Mouse (Mus musculus) kidney, adult 2 months (tissue): Measurements from ENCODE around the gene Clstn1.

Source experiments
- CTCF ChIP-seq: fragments of 200-500 bp; conservative IDR thresholded peaks from 2 replicates; pipeline ENCODE4 v1.5.1; 2011; ENCODE audit warnings: low read depth, mild to moderate bottlenecking, control low read depth, low read length, moderate library complexity, mixed read lengths; ENCODE audit not compliant: insufficient read depth, insufficient read length
- POLR2A ChIP-seq: fragments of 200-500 bp; IDR thresholded peaks from one replicate; pipeline ENCODE4 v1.6.1; 2011; ENCODE audit warnings: low read depth, low read length, control low read depth

- TF ChIP-seq CTCF, result no peak
- no peak for TF ChIP-seq POLR2A
Measured at GRCm38 (mm10) chr4:149599549-149599948, 13.3 kb downstream of the Clstn1 start.
